7 mouse cellular contexts compared by ENCODE assay signal in genomic region chr13:98040628-98041150, GRCm38 (mm10).
DNase-seq lines count a peak whose midpoint lies in the region.

No protein-coding gene starts in this region.

- peak; percentile 35 for DNase-seq in layer of hippocampus, adult 11-12 months (ENCODE audit: low spot score)
- no peak for DNase-seq in layer of hippocampus, postnatal 14 days (ENCODE audit: low spot score in 2 of 2)
- peak; percentile 80 for DNase-seq in R1 (ENCODE audit: low read depth, low spot score)
- DNase-seq in embryo, embryonic 10.5 days (ENCODE audit: low spot score) = peak; percentile 40
- DNase-seq in lung, postnatal 25 days (ENCODE audit: low spot score) = peak; percentile 65
- no peak for DNase-seq in testis, postnatal 10 days (ENCODE audit: low spot score)
- DNase-seq in right cerebral cortex, postnatal 4 days = no peak

Comparison
In these comparisons a context has a peak if more than half of its experiments do, and no peak if none do; other contexts are left out.
1. DNase-seq: peak in layer of hippocampus, adult 11-12 months (single experiment), R1 (single experiment), embryo, embryonic 10.5 days (single experiment) and lung, postnatal 25 days (single experiment); none in layer of hippocampus, postnatal 14 days (0 of 2), testis, postnatal 10 days (single experiment) and right cerebral cortex, postnatal 4 days (single experiment).